Mouse (Mus musculus) brain, adult 2 months (tissue): Measurements from ENCODE around the gene Borcs8.

Experiments
- DNase-seq: peaks from one replicate; pipeline ENCODE4 v3.0.0; 2011; ENCODE audit warnings: low read depth, low spot score

The Borcs8 gene

GRCm38 (mm10) chr8:70139026-70139857 is at the start of gene Borcs8, which contains the start of the genes Rfxank and Mef2b:
TSS of gene Borcs8 (plus strand) at chr8:70139499.
TSS of gene Rfxank (minus strand) at chr8:70139154.
TSS of gene Mef2b (plus strand) at chr8:70139711.
- DNase-seq, result peak; percentile 100

- DNase-seq, result peak; percentile 71
These were observed 46.5 kb upstream of the Borcs8 start for GRCm38 (mm10) chr8:70092786-70093185.

- peak; percentile 76 for DNase-seq
These were observed 40.0 kb upstream of the Borcs8 start for GRCm38 (mm10) chr8:70099276-70099675.

GRCm38 (mm10) chr8:70100241-70100640 is 39.1 kb upstream of the Borcs8 start:
- peak; percentile 83 for DNase-seq

- DNase-seq, result peak; percentile 79
These were observed 34.8 kb upstream of the Borcs8 start for GRCm38 (mm10) chr8:70104506-70104905.

- DNase-seq, result peak; percentile 53
These were observed 34.4 kb upstream of the Borcs8 start for GRCm38 (mm10) chr8:70104922-70105321.

- DNase-seq, result no peak
These were observed 28.8 kb upstream of the Borcs8 start for GRCm38 (mm10) chr8:70110451-70110850.

- no peak for DNase-seq
These were observed 28.0 kb upstream of the Borcs8 start for GRCm38 (mm10) chr8:70111192-70111795.

- no peak for DNase-seq
These were observed 26.8 kb upstream of the Borcs8 start for GRCm38 (mm10) chr8:70112401-70113016.

GRCm38 (mm10) chr8:70114488-70114887 is 24.8 kb upstream of the Borcs8 start:
- no peak for DNase-seq

- no peak for DNase-seq
These were observed 24.4 kb upstream of the Borcs8 start for GRCm38 (mm10) chr8:70114892-70115291.

- no peak for DNase-seq
These were observed 21.7 kb upstream of the Borcs8 start for GRCm38 (mm10) chr8:70117611-70118010.

GRCm38 (mm10) chr8:70118726-70119700 is 20.3 kb upstream of the Borcs8 start:
- DNase-seq, result peak; percentile 90

- DNase-seq, result peak; percentile 93
These were observed 18.6 kb upstream of the Borcs8 start, which contains the start of gene Ncan for GRCm38 (mm10) chr8:70120667-70121066. TSS of gene Ncan (minus strand) at chr8:70120873.

GRCm38 (mm10) chr8:70122863-70123262 is 16.4 kb upstream of the Borcs8 start:
- DNase-seq, result peak; percentile 34

GRCm38 (mm10) chr8:70124992-70125391 is 14.3 kb upstream of the Borcs8 start:
- peak; percentile 74 for DNase-seq

- DNase-seq, result peak; percentile 37
These were observed 10.9 kb upstream of the Borcs8 start for GRCm38 (mm10) chr8:70128435-70128834.

GRCm38 (mm10) chr8:70129309-70129952 is 9.9 kb upstream of the Borcs8 start:
- DNase-seq, result peak; percentile 86

GRCm38 (mm10) chr8:70130066-70130465 is 9.2 kb upstream of the Borcs8 start:
- DNase-seq, result no peak

- DNase-seq, result peak; percentile 91
These were observed 8.0 kb upstream of the Borcs8 start, which contains the start of gene Nr2c2ap for GRCm38 (mm10) chr8:70131166-70131883. TSS of gene Nr2c2ap (plus strand) at chr8:70131333.
